Mouse (Mus musculus) thymus, adult 2 months (tissue): ENCODE data around the gene Tmem164. TPM values are rescaled to one million over a fixed set of nuclear protein-coding genes. Genes with fewer than 3 reads are reported as not detected.
A peak's percentile ranks its signal among the peaks of the same experiment; 100 is the strongest.

Source experiments
- DNase-seq: peaks from one replicate; pipeline ENCODE4 v3.0.0; 2021
- H3K27ac ChIP-seq: fragments of 200-500 bp; 2 replicates; pipeline ENCODE4 v1.5.1; 2012; ENCODE audit warnings: low read length, control low read depth; ENCODE audit not compliant: control insufficient read depth, insufficient read depth
- H3K27me3 ChIP-seq: fragments of 200-500 bp; 2 replicates; pipeline ENCODE4 v1.6.1; 2012; ENCODE audit warnings: mild to moderate bottlenecking, low read length, moderate library complexity, mixed read lengths; ENCODE audit not compliant: control insufficient read depth, insufficient read depth
- H3K36me3 ChIP-seq: fragments of 200-500 bp; 2 replicates; pipeline ENCODE4 v1.6.1; 2012; ENCODE audit warnings: mild to moderate bottlenecking, low read length, moderate library complexity; ENCODE audit not compliant: control insufficient read depth, insufficient read depth
- H3K4me1 ChIP-seq: fragments of 200-500 bp; replicated peaks from 2 replicates; pipeline ENCODE4 v1.6.1; 2012; ENCODE audit warnings: low read length; ENCODE audit not compliant: control insufficient read depth, insufficient read depth
- H3K4me3 ChIP-seq: fragments of 200-500 bp; 2 replicates; pipeline ENCODE4 v1.5.1; 2012; ENCODE audit warnings: mild to moderate bottlenecking, low read length, control low read depth, moderate library complexity; ENCODE audit not compliant: control insufficient read depth, insufficient read depth
- CTCF ChIP-seq: fragments of 200-500 bp; IDR thresholded peaks from 2 replicates; pipeline ENCODE4 v1.5.1; 2012; ENCODE audit warnings: mild to moderate bottlenecking, control low read depth, low read length, moderate library complexity, borderline replicate concordance; ENCODE audit not compliant: control insufficient read depth, poor library complexity, insufficient read depth; ENCODE audit errors: extremely low read depth
- POLR2A ChIP-seq: fragments of 200-500 bp; IDR thresholded peaks from 2 replicates; pipeline ENCODE4 v1.6.1; 2012; ENCODE audit warnings: mild to moderate bottlenecking, low read length, control low read depth, moderate library complexity; ENCODE audit not compliant: control insufficient read depth, poor library complexity, insufficient read depth; ENCODE audit errors: extremely low read depth
- WGBS: fragments of 180-500 bp; shearing (Covaris S2); methylation state at CpG from one replicate; pipeline ENCODE4 v1.1.7; 2018; 5-methylcytosine and 5-hydroxymethylcytosine counted together
- polyA plus RNA-seq: library from polyadenylated mRNA; depleted of rRNA; stranded (reverse); fragments of >200 nt; gene quantifications from 2 replicates; pipeline ENCODE4 v1.2.3, GENCODE M21; 2012

Tmem164 gene
- polyA plus RNA-seq, 1 experiment = 44.6 TPM

DNA sequence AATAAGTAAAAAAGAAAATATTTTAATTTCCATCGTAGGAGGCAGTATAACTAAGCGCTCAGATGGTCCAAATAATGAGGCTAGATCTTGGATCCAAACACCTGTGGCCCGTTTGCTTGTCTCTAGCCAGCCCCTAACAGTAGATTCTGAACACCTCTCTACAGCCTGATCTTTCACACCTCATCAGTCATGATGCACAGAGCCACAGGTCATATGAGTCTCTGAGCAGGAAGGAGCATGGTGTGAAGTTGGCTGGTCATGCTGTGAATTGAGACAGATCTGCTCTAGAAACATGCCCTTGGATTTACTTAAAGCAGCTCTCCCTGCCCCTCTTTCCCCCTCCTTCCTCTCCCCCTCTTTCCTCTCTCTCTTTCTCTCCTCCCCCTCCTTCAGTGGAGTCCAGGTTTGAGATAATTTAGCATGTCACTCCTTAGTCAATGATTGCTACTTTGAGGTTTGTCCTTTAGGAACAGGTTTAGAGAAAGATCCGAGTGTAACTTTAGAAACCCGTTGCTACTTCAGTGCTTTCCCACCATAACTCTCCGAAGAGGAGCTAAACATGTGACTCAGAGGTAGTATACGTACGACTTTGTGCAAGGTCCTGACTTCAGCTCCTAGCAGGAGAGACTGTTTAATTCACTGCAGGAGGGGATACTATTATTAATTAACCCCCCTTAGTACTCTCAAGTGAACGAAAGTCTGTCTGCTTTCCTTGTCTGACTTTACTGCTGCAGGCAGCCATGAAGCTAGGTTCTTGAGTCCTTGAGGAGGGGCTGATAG, 11.7 kb upstream of the Tmem164 start:
- no peak overlapping the region for H3K27ac ChIP-seq
- H3K36me3 ChIP-seq = no peaks in the 10 kb centered on the region
- 83% methylated on average over 9 of the region's 9 CpGs for WGBS
- TF ChIP-seq POLR2A (no peak), CTCF (no peak)
- no peaks in the 10 kb centered on the region for H3K27me3 ChIP-seq
- DNase-seq = no peak
- no peaks in the 10 kb centered on the region; the same call in 1 of the 2 replicates for H3K4me1 ChIP-seq
- H3K4me3 ChIP-seq = no peak overlapping the region

DNA sequence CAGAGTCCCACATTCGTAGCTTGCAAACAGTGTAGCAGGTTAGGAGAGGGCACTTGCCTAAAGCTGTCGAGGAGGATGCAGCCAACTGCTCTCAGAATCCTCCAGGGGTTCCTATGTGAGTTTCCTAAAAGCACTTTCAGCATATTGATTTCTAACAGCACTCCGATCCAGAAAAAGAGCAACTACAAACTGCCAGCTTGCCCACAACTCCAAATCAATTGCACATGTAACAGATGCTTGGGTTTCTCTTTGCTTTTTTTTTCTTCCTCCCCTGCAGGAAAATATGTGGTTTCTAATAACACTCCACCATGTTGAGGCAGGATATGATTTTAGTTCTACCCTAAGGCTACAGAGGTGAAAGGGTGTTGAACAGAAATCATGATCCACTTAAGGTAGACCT, 11.1 kb upstream of the Tmem164 start:
- WGBS = 32% methylated on average over 3 of the region's 3 CpGs
- no peaks in the 10 kb centered on the region for H3K27me3 ChIP-seq
- H3K4me1 ChIP-seq = no peaks in the 10 kb centered on the region; the same call in 1 of the 2 replicates
- no peaks in the 10 kb centered on the region for H3K36me3 ChIP-seq
- H3K4me3 ChIP-seq = no peak overlapping the region
- no peak for TF ChIP-seq CTCF
- no peak for TF ChIP-seq POLR2A
- no peak overlapping the region for H3K27ac ChIP-seq
- no peak for DNase-seq

DNA sequence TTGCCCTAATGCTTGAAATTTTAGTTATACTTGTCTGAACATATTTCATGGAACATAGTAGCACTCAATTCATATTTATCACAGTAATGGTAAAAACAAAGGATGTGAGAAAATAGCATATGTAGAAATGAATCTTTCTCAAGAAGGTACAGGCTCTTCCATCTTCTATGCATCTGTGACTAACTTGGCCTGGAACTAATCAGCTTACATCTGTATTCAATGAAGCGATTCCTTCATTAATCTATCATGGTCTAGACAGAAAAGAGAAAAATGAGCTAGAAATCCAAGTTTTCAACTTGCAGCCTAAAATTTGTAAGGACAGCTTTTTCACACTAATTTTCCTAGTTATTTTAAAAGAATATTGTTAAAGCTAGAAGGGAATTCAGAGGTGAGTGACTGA, 10.1 kb upstream of the Tmem164 start:
- WGBS = 94% methylated on average over 1 of the region's 1 CpGs
- no peak for DNase-seq
- H3K36me3 ChIP-seq = no peaks in the 10 kb centered on the region
- no peak overlapping the region for H3K27ac ChIP-seq
- H3K4me3 ChIP-seq = no peak overlapping the region
- no peaks in the 10 kb centered on the region for H3K27me3 ChIP-seq
- no peak for TF ChIP-seq POLR2A
- no peak for TF ChIP-seq CTCF
- H3K4me1 ChIP-seq = no peaks in the 10 kb centered on the region; the same call in 1 of the 2 replicates

DNA sequence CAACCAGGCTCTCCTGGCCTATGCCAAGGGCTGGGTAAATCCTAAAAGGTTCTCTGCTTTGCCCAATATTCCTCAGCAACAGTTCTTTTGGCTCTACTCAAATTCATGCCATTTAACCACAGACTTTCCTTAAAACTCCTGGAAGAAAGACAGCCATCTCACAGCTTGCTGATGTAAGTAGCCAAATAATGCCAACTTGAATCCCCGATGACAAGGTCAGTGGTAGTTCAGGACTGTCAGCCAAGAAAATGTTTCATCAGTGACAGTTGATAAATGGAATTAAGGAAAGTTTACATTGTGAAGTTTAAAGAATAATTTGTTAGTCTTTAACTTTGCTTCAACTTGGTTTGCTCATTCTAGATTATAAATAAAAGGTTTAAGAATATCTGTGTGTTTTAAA, 8.5 kb upstream of the Tmem164 start:
- no peaks in the 10 kb centered on the region for H3K36me3 ChIP-seq
- no peak for DNase-seq
- TF ChIP-seq POLR2A = no peak
- TF ChIP-seq CTCF = no peak
- no peak overlapping the region for H3K4me3 ChIP-seq
- no peak overlapping the region for H3K27ac ChIP-seq
- no peaks in the 10 kb centered on the region; the same call in 1 of the 2 replicates for H3K4me1 ChIP-seq
- no peaks in the 10 kb centered on the region for H3K27me3 ChIP-seq
- 96% methylated on average over 1 of the region's 1 CpGs for WGBS

DNA sequence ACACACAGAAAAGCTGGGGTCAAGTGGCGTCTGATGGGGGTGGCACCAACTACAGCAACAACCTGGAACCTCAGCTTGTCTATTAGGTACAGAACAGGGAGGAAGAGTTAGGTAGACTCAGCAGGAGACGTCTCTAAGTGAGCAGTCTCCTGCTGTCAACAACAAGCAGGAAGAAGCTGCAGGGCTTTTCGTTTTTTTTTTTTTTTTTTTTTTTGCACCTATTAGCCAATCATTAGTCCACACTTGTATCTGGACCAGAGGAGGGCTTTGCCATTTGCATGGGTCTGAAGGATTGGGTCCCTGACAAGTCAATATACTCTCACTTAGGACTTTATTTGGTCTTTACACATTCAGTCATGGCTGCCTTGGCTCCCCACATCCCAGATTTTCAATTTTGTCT, 4.0 kb upstream of the Tmem164 start:
- Histone ChIP-seq H3K36me3 (no peaks in the 10 kb centered on the region), H3K4me1 (peaks cover 14% of the 10 kb centered on the region), H3K27ac (no peak overlapping the region), H3K4me3 (no peak overlapping the region), H3K27me3 (no peaks in the 10 kb centered on the region)
- TF ChIP-seq POLR2A (no peak), CTCF (no peak)
- 41% methylated on average over 3 of the region's 3 CpGs for WGBS
- no peak for DNase-seq

DNA sequence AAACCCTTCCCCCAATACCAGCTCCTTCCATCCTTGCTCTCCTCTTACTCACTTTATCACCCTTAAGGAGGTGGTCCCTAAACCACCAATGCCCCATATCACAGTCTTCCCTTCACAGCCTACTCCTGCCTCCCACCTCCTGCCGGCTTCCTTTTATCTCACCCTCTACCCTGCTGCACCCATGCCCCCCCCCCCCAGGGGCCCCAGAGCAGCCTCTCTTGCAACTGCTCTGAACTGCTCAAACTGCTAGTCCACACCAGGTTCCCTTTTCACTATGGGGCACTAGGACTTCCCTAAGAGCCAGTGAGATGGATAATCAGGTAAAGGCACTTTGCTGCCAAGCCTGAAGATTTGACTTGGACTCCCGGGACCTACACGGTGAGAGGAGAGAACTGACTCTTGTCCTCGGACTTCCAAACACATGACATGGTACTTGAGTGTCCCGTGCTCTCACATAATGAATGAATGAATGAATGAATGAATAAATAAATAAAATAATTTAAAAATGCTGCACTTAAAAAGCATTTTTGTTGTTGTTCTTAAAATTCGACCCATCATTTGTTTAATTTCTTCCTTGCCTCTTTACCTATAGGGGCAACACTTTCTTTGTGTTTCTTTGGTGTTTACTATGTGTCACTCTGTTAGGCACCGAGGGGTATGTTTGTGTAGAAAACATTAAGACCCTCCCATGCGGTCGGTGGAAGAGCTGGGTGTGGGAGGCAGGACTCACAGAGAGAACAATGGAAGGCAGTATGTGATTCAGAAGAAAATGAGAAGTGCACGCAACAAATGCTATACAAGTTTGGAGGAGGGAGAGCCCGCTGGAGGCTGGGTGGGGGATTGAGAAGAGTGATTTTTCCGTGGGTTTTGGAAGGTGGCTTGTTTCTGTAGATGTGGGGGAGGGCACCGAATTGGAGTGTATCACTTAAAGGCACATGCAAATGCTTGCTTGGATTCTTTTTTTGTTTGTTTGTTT, 2.4 kb upstream of the Tmem164 start:
- WGBS = 64% methylated on average over 13 of the region's 13 CpGs
- Histone ChIP-seq H3K36me3 (no peaks in the 10 kb centered on the region), H3K27ac (peak overlapping the region; percentile 66; the same call in 1 of the 2 replicates), H3K4me1 (peaks cover 25% of the 10 kb centered on the region), H3K4me3 (no peak overlapping the region), H3K27me3 (no peaks in the 10 kb centered on the region)
- TF ChIP-seq POLR2A (no peak), CTCF (no peak)
- DNase-seq = no peak
